Mouse (Mus musculus) stomach, embryonic 14.5 days (tissue): Measurements from ENCODE around the gene Olfr1261. TPM values are rescaled to one million over a fixed set of nuclear protein-coding genes. Genes with fewer than 3 reads are reported as not detected.

Source experiments
- ATAC-seq: fragments of 200-750 bp; cut with Nextera tagmentation; 2 replicates; pipeline ENCODE4 v1.8.0; 2017; ENCODE audit warnings: low read depth, moderate TSS enrichment; ENCODE audit not compliant: insufficient number of reproducible peaks, insufficient read depth, low FRiP score
- H3K27ac ChIP-seq: fragments of 300-500 bp; sonication (generic); 2 replicates; pipeline ENCODE4 v1.5.1; 2014; ENCODE audit warnings: mild to moderate bottlenecking, low read length, moderate library complexity, mixed read lengths
- H3K27me3 ChIP-seq: fragments of 300-500 bp; sonication (generic); 2 replicates; pipeline ENCODE4 v1.6.1; 2014; ENCODE audit warnings: low read length, control low read depth, mixed read lengths; ENCODE audit not compliant: control insufficient read depth, insufficient read depth
- H3K36me3 ChIP-seq: fragments of 300-500 bp; sonication (generic); 2 replicates; pipeline ENCODE4 v1.6.1; 2014; ENCODE audit warnings: mild to moderate bottlenecking, control low read depth, low read length, moderate library complexity, mixed read lengths; ENCODE audit not compliant: control insufficient read depth, insufficient read depth
- H3K4me1 ChIP-seq: fragments of 300-500 bp; sonication (generic); 2 replicates; pipeline ENCODE4 v1.6.1; 2014; ENCODE audit warnings: low read length, control low read depth, mixed read lengths; ENCODE audit not compliant: control insufficient read depth, insufficient read depth
- H3K4me2 ChIP-seq: fragments of 300-500 bp; sonication (generic); replicated peaks from 2 replicates; pipeline ENCODE4 v1.6.1; 2014; ENCODE audit warnings: low read depth, low read length, control low read depth
- H3K4me3 ChIP-seq: fragments of 300-500 bp; sonication (generic); 2 replicates; pipeline ENCODE4 v1.5.1; 2014; ENCODE audit warnings: low read depth, low read length, control low read depth
- H3K9ac ChIP-seq: fragments of 300-500 bp; sonication (generic); replicated peaks from 2 replicates; pipeline ENCODE4 v1.6.1; 2014; ENCODE audit warnings: low read depth, mild to moderate bottlenecking, control low read depth, low read length, moderate library complexity, mixed read lengths
- H3K9me3 ChIP-seq: fragments of 300-500 bp; sonication (generic); 2 replicates; pipeline ENCODE4 v1.6.1; 2016; ENCODE audit warnings: low read depth, low read length, control low read depth; ENCODE audit not compliant: control insufficient read depth
- WGBS: fragments of 180-500 bp; shearing (Covaris S2); extraction: QIAGEN DNeasy Blood & Tissue Kit; methylation state at CpG from one replicate; pipeline ENCODE4 v1.1.7; 2014; 5-methylcytosine and 5-hydroxymethylcytosine counted together
- polyA plus RNA-seq: library from polyadenylated mRNA; unstranded; fragments of >200 nt; fragmentation: Nextera tagmentation; extraction: Ambion mirVana; gene quantifications from 2 replicates; pipeline ENCODE4 v1.2.1, GENCODE M21; 2014

Olfr1261 gene
- not detected in 2 replicates for polyA plus RNA-seq

GRCm38 (mm10) chr2:89990921-89991320, at the start of gene Olfr1261:
Gene Olfr1261 (plus strand): TSS chr2:89991221.
- no peaks in the 10 kb centered on the region for H3K27me3 ChIP-seq
- no peaks in the 10 kb centered on the region for H3K36me3 ChIP-seq
- ATAC-seq: no peak
- H3K9ac ChIP-seq: no peak within 1 kb of the TSS
- no peak within 1 kb of the TSS for H3K27ac ChIP-seq
- H3K4me1 ChIP-seq: no peaks in the 10 kb centered on the region
- H3K4me2 ChIP-seq: no peak within 1 kb of the TSS
- no peak within 1 kb of the TSS for H3K4me3 ChIP-seq
- H3K9me3 ChIP-seq: no peaks in the 10 kb centered on the region

DNA sequence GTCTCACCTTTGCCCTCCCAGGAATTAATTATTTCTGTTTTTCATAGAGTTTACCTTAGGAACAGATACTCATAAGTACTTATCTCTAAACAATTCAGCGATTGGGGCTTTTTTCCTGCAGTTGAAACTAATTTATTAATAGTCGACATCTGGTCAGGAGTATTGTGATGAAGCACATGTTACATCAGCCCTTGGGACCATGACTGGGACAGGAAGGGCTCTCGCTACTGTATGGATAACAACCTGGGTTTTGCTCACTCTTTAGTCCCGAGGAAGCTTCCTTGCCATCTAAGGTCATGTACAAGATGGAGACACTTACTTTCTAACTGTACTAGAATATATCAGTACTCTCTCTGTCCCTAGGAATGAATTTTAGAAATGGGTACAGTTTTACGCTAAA, 42.5 kb upstream of the Olfr1261 start, which contains the start of gene Olfr1259:
Gene Olfr1259, minus strand, starts transcription at position 101 of the 400 bp plus-strand sequence.
- H3K4me3 ChIP-seq: no peak within 1 kb of the TSS
- no peak within 1 kb of the TSS for H3K4me2 ChIP-seq
- H3K36me3 ChIP-seq: no peaks in the 10 kb centered on the region
- H3K27me3 ChIP-seq: no peaks in the 10 kb centered on the region
- H3K27ac ChIP-seq: no peak within 1 kb of the TSS
- no peaks in the 10 kb centered on the region for H3K4me1 ChIP-seq
- no peak within 1 kb of the TSS for H3K9ac ChIP-seq
- 78% methylated on average over 5 of the region's 5 CpGs for WGBS
- no peak for ATAC-seq
- H3K9me3 ChIP-seq: no peaks in the 10 kb centered on the region

GRCm38 (mm10) chr2:89974184-89974583, 16.8 kb upstream of the Olfr1261 start, which contains the start of gene Olfr1260:
Gene Olfr1260 (plus strand): TSS chr2:89974340.
- Histone ChIP-seq H3K27me3 (no peaks in the 10 kb centered on the region), H3K4me3 (no peak within 1 kb of the TSS), H3K9ac (no peak within 1 kb of the TSS), H3K9me3 (no peaks in the 10 kb centered on the region), H3K36me3 (no peaks in the 10 kb centered on the region), H3K27ac (no peak within 1 kb of the TSS), H3K4me2 (no peak within 1 kb of the TSS), H3K4me1 (no peaks in the 10 kb centered on the region)
- ATAC-seq: no peak
- 51% methylated on average over 2 of the region's 2 CpGs for WGBS

DNA sequence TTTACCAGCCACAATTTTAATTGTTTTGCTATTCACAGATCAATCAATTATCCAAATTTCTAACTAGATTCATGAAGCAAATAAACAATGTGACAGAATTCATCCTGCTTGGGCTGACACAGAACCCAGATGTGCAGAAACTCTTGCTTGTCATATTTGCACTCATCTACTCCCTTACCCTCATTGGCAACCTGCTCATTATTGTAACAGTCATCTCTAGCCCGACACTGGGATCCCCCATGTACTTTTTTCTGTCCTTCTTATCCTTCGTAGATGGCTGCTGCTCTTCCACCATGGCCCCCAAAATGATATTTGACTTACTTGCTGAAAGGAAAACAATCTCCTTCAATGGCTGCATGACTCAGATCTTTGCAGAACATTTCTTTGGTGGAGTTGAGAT, 13.3 kb upstream of the Olfr1261 start:
- WGBS: 83% methylated on average over 2 of the region's 2 CpGs
- no peaks in the 10 kb centered on the region for H3K4me1 ChIP-seq
- no peaks in the 10 kb centered on the region for H3K9me3 ChIP-seq

GRCm38 (mm10) chr2:89999845-90000244, 8.8 kb downstream of the Olfr1261 start, which contains the start of gene Olfr1262:
Gene Olfr1262 (plus strand): TSS chr2:90000145.
- Histone ChIP-seq H3K4me3 (no peak within 1 kb of the TSS), H3K36me3 (no peaks in the 10 kb centered on the region), H3K9me3 (no peaks in the 10 kb centered on the region), H3K9ac (no peak within 1 kb of the TSS), H3K27me3 (no peaks in the 10 kb centered on the region), H3K4me1 (no peaks in the 10 kb centered on the region), H3K27ac (no peak within 1 kb of the TSS), H3K4me2 (no peak within 1 kb of the TSS)
- no peak for ATAC-seq

More for the DNA sequence above, 13.3 kb upstream of the Olfr1261 start:
- Histone ChIP-seq H3K36me3 (no peaks in the 10 kb centered on the region), H3K4me3 (no peak overlapping the region), H3K27me3 (no peaks in the 10 kb centered on the region), H3K27ac (no peak overlapping the region), H3K9ac (no peak overlapping the region), H3K4me2 (no peak overlapping the region)
- no peak for ATAC-seq

- ATAC-seq: no peak
- Histone ChIP-seq H3K9ac (no peak within 1 kb of the TSS), H3K4me3 (no peak within 1 kb of the TSS), H3K27me3 (no peaks in the 10 kb centered on the region), H3K9me3 (no peaks in the 10 kb centered on the region), H3K36me3 (no peaks in the 10 kb centered on the region), H3K4me2 (no peak within 1 kb of the TSS), H3K4me1 (no peaks in the 10 kb centered on the region), H3K27ac (no peak within 1 kb of the TSS)
- 83% methylated on average over 2 of the region's 2 CpGs for WGBS
Observed at GRCm38 (mm10) chr2:90011831-90012230, 20.8 kb downstream of the Olfr1261 start, which contains the start of gene Olfr1263. Gene Olfr1263 (plus strand): TSS chr2:90012131.

GRCm38 (mm10) chr2:90025477-90025876, 34.5 kb downstream of the Olfr1261 start, which contains the start of gene Olfr1264:
Gene Olfr1264 (minus strand): TSS chr2:90025577.
- Histone ChIP-seq H3K4me1 (no peaks in the 10 kb centered on the region), H3K27ac (no peak within 1 kb of the TSS), H3K36me3 (no peaks in the 10 kb centered on the region), H3K9ac (no peak within 1 kb of the TSS), H3K4me2 (no peak within 1 kb of the TSS), H3K9me3 (no peaks in the 10 kb centered on the region), H3K27me3 (no peaks in the 10 kb centered on the region), H3K4me3 (no peak within 1 kb of the TSS)
- 68% methylated on average over 2 of the region's 2 CpGs for WGBS
- no peak for ATAC-seq

- Histone ChIP-seq H3K9ac (no peak within 1 kb of the TSS), H3K4me2 (no peak within 1 kb of the TSS), H3K27me3 (no peaks in the 10 kb centered on the region), H3K36me3 (no peaks in the 10 kb centered on the region), H3K9me3 (no peaks in the 10 kb centered on the region), H3K27ac (no peak within 1 kb of the TSS), H3K4me3 (no peak within 1 kb of the TSS), H3K4me1 (no peaks in the 10 kb centered on the region)
- ATAC-seq: no peak
Observed at GRCm38 (mm10) chr2:90035037-90035436, 44.0 kb downstream of the Olfr1261 start, which contains the start of gene Olfr1265. Gene Olfr1265 (plus strand): TSS chr2:90035337.
